Mouse (Mus musculus) liver, adult 2 months (tissue): Measurements from ENCODE around the gene Cct2. TPM values are rescaled to one million over a fixed set of nuclear protein-coding genes. Genes with fewer than 3 reads are reported as not detected.

Experiments
- DNase-seq: peaks from one replicate; pipeline ENCODE4 v3.0.0-alpha.2; 2011; ENCODE audit warnings: low read depth, low spot score; ENCODE audit errors: extremely low read depth
- H3K27ac ChIP-seq: fragments of 200-500 bp; replicated peaks from 2 replicates; pipeline ENCODE4 v1.5.1; 2012; ENCODE audit warnings: low read depth, mild to moderate bottlenecking, control low read depth, inconsistent platforms, low read length; ENCODE audit not compliant: insufficient read depth
- H3K27me3 ChIP-seq: fragments of 200-500 bp; 2 replicates; pipeline ENCODE4 v1.6.1; 2012; ENCODE audit warnings: mild to moderate bottlenecking, moderate library complexity, low read length, inconsistent platforms; ENCODE audit not compliant: control insufficient read depth, insufficient read depth
- H3K36me3 ChIP-seq: fragments of 200-500 bp; 2 replicates; pipeline ENCODE4 v1.6.1; 2012; ENCODE audit warnings: low read length, inconsistent platforms; ENCODE audit not compliant: control insufficient read depth, insufficient read depth
- H3K4me1 ChIP-seq: fragments of 200-500 bp; 2 replicates; pipeline ENCODE4 v1.6.1; 2011; ENCODE audit warnings: low read length; ENCODE audit not compliant: control insufficient read depth, insufficient read depth
- H3K4me3 ChIP-seq: fragments of 200-500 bp; 2 replicates; pipeline ENCODE4 v1.5.1; 2011; ENCODE audit warnings: low read depth, mild to moderate bottlenecking, control low read depth, low read length, moderate library complexity; ENCODE audit not compliant: insufficient read depth
- H3K79me2 ChIP-seq: fragments of 200-500 bp; 2 replicates; pipeline ENCODE4 v1.6.1; 2012; ENCODE audit warnings: inconsistent platforms, mild to moderate bottlenecking, low read length, moderate library complexity; ENCODE audit not compliant: control insufficient read depth, insufficient read depth
- H3K9ac ChIP-seq: fragments of 200-500 bp; 2 replicates; pipeline ENCODE4 v1.6.1; 2012; ENCODE audit warnings: low read depth, mild to moderate bottlenecking, control low read depth, inconsistent platforms, low read length
- CTCF ChIP-seq: fragments of 200-500 bp; IDR thresholded peaks from 2 replicates; pipeline ENCODE4 v1.5.1; 2011; ENCODE audit warnings: low read depth, low read length, control low read depth
- POLR2A ChIP-seq: fragments of 200-500 bp; IDR thresholded peaks from 2 replicates; pipeline ENCODE4 v1.6.1; 2011; ENCODE audit warnings: low read length, control low read depth; ENCODE audit not compliant: insufficient read depth; ENCODE audit errors: extremely low read depth
- WGBS: fragments of 180-500 bp; shearing (Covaris S2); methylation state at CpG from one replicate; pipeline ENCODE4 v1.1.7; 2018; 5-methylcytosine and 5-hydroxymethylcytosine counted together
- polyA plus RNA-seq: library from polyadenylated mRNA; depleted of rRNA; stranded (reverse); fragments of >200 nt; gene quantifications from 2 replicates; pipeline ENCODE4 v1.2.3, GENCODE M21; 2012
- total RNA-seq: library from RNA; depleted of rRNA; stranded (reverse); fragments of >200 nt; gene quantifications from 2 replicates; pipeline ENCODE4 v1.2.3, GENCODE M21; 2014

Cct2 gene
- total and polyA plus RNA-seq, 2 experiments: 36.6 to 114 TPM

DNA sequence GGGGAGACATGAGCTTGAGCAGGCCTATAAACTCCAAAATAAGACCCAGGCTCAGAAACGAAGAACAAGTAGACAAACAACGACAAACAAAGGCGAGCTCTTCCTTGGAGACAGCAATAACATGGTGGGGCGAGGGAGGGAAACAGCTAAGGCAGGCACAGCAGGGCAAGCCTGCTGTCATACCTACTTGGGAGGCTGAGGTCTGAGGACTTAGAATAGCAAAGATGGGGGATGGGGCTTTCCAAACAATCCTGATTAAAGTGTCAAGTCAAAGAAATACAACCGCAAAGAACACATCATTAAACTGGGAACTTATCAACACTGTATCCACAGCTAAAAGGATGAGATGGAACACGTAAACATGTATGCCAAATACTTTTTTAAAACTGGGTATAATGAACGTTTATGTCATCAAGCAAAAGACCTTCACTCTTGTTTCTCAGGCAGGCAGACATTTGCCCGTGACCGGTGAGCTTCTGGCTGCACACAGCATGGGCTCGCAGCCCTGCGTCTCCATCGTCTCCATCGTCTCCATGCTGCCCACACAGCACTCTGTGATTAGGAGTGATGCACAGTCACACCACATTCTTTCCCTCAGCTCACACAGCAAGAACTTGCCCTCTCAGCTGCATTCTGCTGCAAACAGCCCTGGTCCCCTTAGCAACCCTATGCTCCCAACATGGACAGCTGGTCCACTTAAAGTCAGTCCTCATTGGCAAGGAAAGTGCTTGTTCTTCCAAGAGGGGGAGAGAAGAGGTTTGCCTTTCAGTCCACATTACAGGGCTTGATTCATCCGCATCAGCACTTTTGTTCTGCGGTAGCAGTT lies 31.1 kb upstream of the Cct2 start:
- TF ChIP-seq CTCF (no peak), POLR2A (no peak)
- Histone ChIP-seq H3K36me3 (peaks cover 6% of the 10 kb centered on the region), H3K4me3 (no peak overlapping the region), H3K79me2 (peaks cover 14% of the 10 kb centered on the region; the same call in 1 of the 2 replicates), H3K9ac (no peak overlapping the region), H3K27me3 (no peaks in the 10 kb centered on the region), H3K4me1 (no peaks in the 10 kb centered on the region), H3K27ac (no peak overlapping the region)
- WGBS: 73% methylated on average over 15 of the region's 15 CpGs
- no peak for DNase-seq

DNA sequence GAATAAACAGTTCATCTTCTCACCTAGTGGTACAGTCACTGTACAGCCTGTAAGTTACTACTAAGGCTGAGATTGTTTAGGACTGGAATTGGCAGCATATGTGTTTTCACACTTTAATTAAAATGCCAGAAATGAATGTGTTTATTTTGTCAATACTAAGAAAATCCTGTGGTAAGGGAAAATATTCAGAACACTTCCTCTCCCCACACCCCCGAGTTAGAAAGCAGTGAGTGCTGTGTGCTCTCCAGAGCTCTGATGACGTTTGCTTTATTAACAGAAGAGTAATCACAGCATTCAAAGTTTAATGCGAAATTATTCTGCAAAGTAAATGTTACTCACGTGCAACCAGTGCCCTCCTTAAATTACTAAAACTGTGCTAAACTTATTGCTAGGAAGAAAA lies 26.0 kb upstream of the Cct2 start:
- TF ChIP-seq CTCF (no peak), POLR2A (no peak)
- Histone ChIP-seq H3K27me3 (no peaks in the 10 kb centered on the region), H3K36me3 (no peaks in the 10 kb centered on the region), H3K4me3 (no peak overlapping the region), H3K79me2 (peaks cover 10% of the 10 kb centered on the region; the same call in 1 of the 2 replicates), H3K9ac (no peak overlapping the region), H3K27ac (no peak overlapping the region), H3K4me1 (no peaks in the 10 kb centered on the region)
- DNase-seq: no peak
- 39% methylated on average over 4 of the region's 4 CpGs for WGBS

DNA sequence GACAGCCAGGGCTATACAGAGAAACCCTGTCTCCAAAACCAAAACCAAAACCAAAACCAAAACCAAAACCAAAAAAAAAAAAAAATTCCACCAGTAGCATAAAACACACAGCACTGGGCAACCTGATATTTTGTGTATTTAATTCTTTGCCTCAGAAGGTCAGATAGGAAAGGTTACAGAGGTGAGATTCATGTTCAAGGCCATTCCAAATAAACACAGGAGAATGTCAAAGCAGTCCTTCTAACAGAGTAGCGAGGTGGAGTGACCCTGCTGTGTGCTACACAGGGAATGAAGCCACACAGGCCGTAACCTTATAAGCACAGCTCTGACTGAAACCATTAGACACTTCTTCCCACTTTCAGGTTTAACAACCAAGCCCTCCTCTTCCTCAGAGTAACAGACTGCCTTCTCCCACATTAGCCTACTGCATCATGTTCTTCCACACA lies 18.3 kb upstream of the Cct2 start:
- DNase-seq: peak; percentile 93
- H3K27ac ChIP-seq: peak overlapping the region; percentile 54
- H3K9ac ChIP-seq: 0 out of 2 replicates have a peak overlapping the region, but pooled peaks have one; percentile 23
- peaks cover 5% of the 10 kb centered on the region; the same call in 1 of the 2 replicates for H3K4me1 ChIP-seq
- peaks cover 6% of the 10 kb centered on the region; the same call in 1 of the 2 replicates for H3K79me2 ChIP-seq
- no peak for TF ChIP-seq CTCF
- no peak for TF ChIP-seq POLR2A
- peaks cover 18% of the 10 kb centered on the region; the same call in 1 of the 2 replicates for H3K36me3 ChIP-seq
- no peaks in the 10 kb centered on the region for H3K27me3 ChIP-seq
- H3K4me3 ChIP-seq: no peak overlapping the region
- 26% methylated on average over 2 of the region's 2 CpGs for WGBS

DNA sequence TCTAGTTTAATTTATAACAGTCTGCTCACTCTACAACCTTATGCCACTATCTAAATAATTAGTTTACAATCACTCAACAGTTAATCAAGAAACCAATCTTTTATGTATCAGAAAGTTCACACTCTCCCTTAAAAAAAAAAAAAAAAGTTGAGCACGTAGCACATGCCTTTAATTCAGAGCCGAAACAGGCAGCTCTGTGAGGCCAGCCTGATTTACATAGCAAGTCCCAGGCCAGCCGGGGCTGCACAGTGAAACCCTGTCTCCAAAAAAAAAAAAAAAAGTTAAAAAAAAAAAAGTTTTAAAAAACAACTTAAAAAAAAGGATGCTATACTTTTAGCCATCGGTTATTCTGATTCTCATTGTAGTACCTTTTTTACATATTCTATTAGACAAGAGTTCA lies 17.7 kb upstream of the Cct2 start:
- TF ChIP-seq POLR2A (no peak), CTCF (no peak)
- H3K9ac ChIP-seq: no peak overlapping the region
- H3K4me3 ChIP-seq: no peak overlapping the region
- peaks cover 22% of the 10 kb centered on the region; the same call in 1 of the 2 replicates for H3K36me3 ChIP-seq
- H3K79me2 ChIP-seq: peaks cover 6% of the 10 kb centered on the region; the same call in 1 of the 2 replicates
- 79% methylated on average over 4 of the region's 4 CpGs for WGBS
- no peak overlapping the region; the same call in 1 of the 2 replicates for H3K27ac ChIP-seq
- H3K4me1 ChIP-seq: peaks cover 5% of the 10 kb centered on the region; the same call in 1 of the 2 replicates
- no peaks in the 10 kb centered on the region for H3K27me3 ChIP-seq
- DNase-seq: no peak

DNA sequence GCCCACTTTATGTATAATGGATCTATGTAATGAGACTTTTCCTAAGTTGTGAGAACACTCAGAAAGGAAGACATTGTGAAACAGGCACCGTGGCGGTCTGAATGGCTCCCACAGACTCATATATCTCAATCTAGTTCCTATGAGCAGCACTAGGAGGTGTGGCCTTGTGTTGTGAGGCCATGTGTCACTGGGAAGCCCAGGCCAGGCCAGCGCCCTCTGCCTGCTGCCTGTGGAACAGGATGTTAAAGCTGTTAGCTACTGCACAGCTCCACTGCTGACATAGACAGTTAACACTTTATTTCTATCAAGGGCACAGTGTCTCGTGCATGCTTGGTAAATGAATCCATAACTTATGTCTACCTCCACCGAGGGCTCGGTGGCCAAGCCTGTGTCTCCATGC lies 14.7 kb upstream of the Cct2 start:
- peak; percentile 74 for TF ChIP-seq CTCF
- no peak for TF ChIP-seq POLR2A
- Histone ChIP-seq H3K27me3 (no peaks in the 10 kb centered on the region), H3K4me3 (no peak overlapping the region), H3K36me3 (peaks cover 37% of the 10 kb centered on the region; the same call in 1 of the 2 replicates), H3K79me2 (peaks cover 6% of the 10 kb centered on the region; the same call in 1 of the 2 replicates), H3K27ac (no peak overlapping the region), H3K9ac (no peak overlapping the region), H3K4me1 (peaks cover 5% of the 10 kb centered on the region; the same call in 1 of the 2 replicates)
- WGBS: 84% methylated on average over 6 of the region's 6 CpGs
- no peak for DNase-seq

DNA sequence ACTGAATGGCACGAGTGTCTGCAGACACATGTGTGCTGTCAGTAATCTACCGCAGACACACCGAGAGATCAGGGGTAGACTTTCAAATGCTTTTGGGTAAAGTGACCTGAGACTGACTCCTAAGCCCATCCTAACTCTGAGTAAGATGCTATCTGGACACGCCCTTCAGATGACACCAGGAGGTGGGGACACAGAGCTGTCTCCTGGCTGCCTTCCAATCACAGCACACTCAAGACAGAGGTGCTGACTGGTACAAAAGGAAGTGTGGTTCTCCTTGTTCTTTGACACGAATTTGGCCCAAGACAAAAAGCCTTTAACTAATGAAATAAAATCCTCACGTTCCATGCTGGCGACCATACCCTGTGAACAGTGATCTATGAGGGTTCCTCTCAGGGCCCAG lies 9.6 kb upstream of the Cct2 start:
- no peak for DNase-seq
- no peak for TF ChIP-seq POLR2A
- TF ChIP-seq CTCF: no peak
- Histone ChIP-seq H3K4me1 (no peaks in the 10 kb centered on the region), H3K4me3 (no peak overlapping the region), H3K36me3 (peaks cover 38% of the 10 kb centered on the region), H3K79me2 (no peaks in the 10 kb centered on the region), H3K9ac (no peak overlapping the region), H3K27ac (no peak overlapping the region), H3K27me3 (no peaks in the 10 kb centered on the region)
- WGBS: 88% methylated on average over 7 of the region's 7 CpGs
